Mouse (Mus musculus): Measurements from ENCODE around the gene Ifitm3. TPM values are rescaled to one million over a fixed set of nuclear protein-coding genes. Genes with fewer than 3 reads are reported as not detected.

The Ifitm3 gene
- polyA plus RNA-seq, 1 experiment: 313 TPM

- Histone ChIP-seq H3K27me3 (replicated peaks; ENCODE audit: control insufficient read depth, insufficient read depth, low read length) (no peaks in the 10 kb centered on the region), H3K4me3 (ENCODE audit: insufficient read depth, low read depth, low read length) (no peak overlapping the region), H3K36me3 (ENCODE audit: control insufficient read depth, insufficient read depth, low read length) (no peaks in the 10 kb centered on the region), H3K27ac (ENCODE audit: insufficient read depth, low read depth, low read length) (no peak overlapping the region), H3K4me1 (ENCODE audit: control insufficient read depth, insufficient read depth, low read length) (no peaks in the 10 kb centered on the region)
- WGBS: 84% methylated on average over 5 of the region's 5 CpGs
- no peak for DNase-seq
- TF ChIP-seq CTCF (conservative IDR thresholded peaks at IDR 0.05; ENCODE audit: insufficient read depth, insufficient read length, low read depth, low read length) (no peak), POLR2A (IDR thresholded peaks at IDR 0.05; ENCODE audit: low read depth, low read length) (no peak)
Measured at GRCm38 (mm10) chr7:140960026-140960425, 50.5 kb downstream of the Ifitm3 start.

Other genes with a start within 250 kb of the Ifitm3 start
- 78.0 and 92.8 TPM in 2 replicates for gene Cyp2e1, start 247.0 kb downstream of the Ifitm3 start, polyA plus RNA-seq (2012; rRNA removed)
- 0.05 and 0.10 TPM in 2 replicates for gene Syce1, start 222.9 kb downstream of the Ifitm3 start, polyA plus RNA-seq (2012; rRNA removed)
- 0.33 and 1.0 TPM in 2 replicates for gene Zfp941, start 188.6 kb downstream of the Ifitm3 start, polyA plus RNA-seq (2012; rRNA removed)
- 7.4 and 9.3 TPM in 2 replicates for gene Urah, start 175.8 kb downstream of the Ifitm3 start, polyA plus RNA-seq (2012; rRNA removed)
- gene Scgb1c1, start 165.2 kb downstream of the Ifitm3 start, polyA plus RNA-seq (2012; rRNA removed): 20.6 and 20.8 TPM in 2 replicates
- gene Odf3, start 163.0 kb downstream of the Ifitm3 start, polyA plus RNA-seq (2012; rRNA removed): 0.06 and 0.27 TPM in 2 replicates
- gene Gm45785, start 154.4 kb downstream of the Ifitm3 start, polyA plus RNA-seq (2012; rRNA removed): not detected in 2 replicates
- 53.1 and 63.8 TPM in 2 replicates for gene Ric8a, start 153.8 kb downstream of the Ifitm3 start, polyA plus RNA-seq (2012; rRNA removed)
- gene Bet1l, start 153.2 kb downstream of the Ifitm3 start, polyA plus RNA-seq (2012; rRNA removed): 25.4 and 26.3 TPM in 2 replicates
- gene Psmd13, start 128.8 kb downstream of the Ifitm3 start, polyA plus RNA-seq (2012; rRNA removed): 66.8 and 75.2 TPM in 2 replicates
- 155 and 168 TPM in 2 replicates for gene Sirt3, start 128.5 kb downstream of the Ifitm3 start, polyA plus RNA-seq (2012; rRNA removed)
- gene Cox8b, start 110.3 kb downstream of the Ifitm3 start, polyA plus RNA-seq (2012; rRNA removed): 111 and 188 TPM in 2 replicates
- 56.6 and 70.7 TPM in 2 replicates for gene Nlrp6, start 89.9 kb downstream of the Ifitm3 start, polyA plus RNA-seq (2012; rRNA removed)
- 58.0 and 71.2 TPM in 2 replicates for gene Pgghg, start 69.4 kb downstream of the Ifitm3 start, polyA plus RNA-seq (2012; rRNA removed)
- gene Ifitm5, start 60.5 kb downstream of the Ifitm3 start, polyA plus RNA-seq (2012; rRNA removed): 0.87 and 1.4 TPM in 2 replicates
- 0.27 TPM in 1 of 2 replicates, not detected in the other for gene Gm45717, start 54.8 kb downstream of the Ifitm3 start, polyA plus RNA-seq (2012; rRNA removed)
- gene Ifitm2, start 54.8 kb downstream of the Ifitm3 start, polyA plus RNA-seq (2012; rRNA removed): 642 and 737 TPM in 2 replicates
- 125 and 135 TPM in 2 replicates for gene Ifitm1, start 43.5 kb downstream of the Ifitm3 start, polyA plus RNA-seq (2012; rRNA removed)
- gene Ifitm6, start 7.2 kb upstream of the Ifitm3 start, polyA plus RNA-seq (2012; rRNA removed): 1.6 and 2.3 TPM in 2 replicates
- not detected in 2 replicates for gene Gm17387, start 18.4 kb upstream of the Ifitm3 start, polyA plus RNA-seq (2012; rRNA removed)
- gene B4galnt4, start 50.3 kb upstream of the Ifitm3 start, polyA plus RNA-seq (2012; rRNA removed): 0.16 and 0.44 TPM in 2 replicates
- gene Pkp3, start 67.4 kb upstream of the Ifitm3 start, polyA plus RNA-seq (2012; rRNA removed): 17.0 and 19.8 TPM in 2 replicates
- gene Sigirr, start 89.8 kb upstream of the Ifitm3 start, polyA plus RNA-seq (2012; rRNA removed): 102 and 110 TPM in 2 replicates
- gene Ano9, start 107.0 kb upstream of the Ifitm3 start, polyA plus RNA-seq (2012; rRNA removed): 5.4 and 7.3 TPM in 2 replicates
- 65.1 and 71.5 TPM in 2 replicates for gene Ptdss2, start 111.6 kb upstream of the Ifitm3 start, polyA plus RNA-seq (2012; rRNA removed)
- 159 and 190 TPM in 2 replicates for gene Rnh1, start 162.1 kb upstream of the Ifitm3 start, polyA plus RNA-seq (2012; rRNA removed)
- 93.5 and 96.0 TPM in 2 replicates for gene Hras, start 183.2 kb upstream of the Ifitm3 start, polyA plus RNA-seq (2012; rRNA removed)
- 9.6 and 13.5 TPM in 2 replicates for gene Lrrc56, start 183.4 kb upstream of the Ifitm3 start, polyA plus RNA-seq (2012; rRNA removed)
- 5.7 and 6.0 TPM in 2 replicates for gene Lmntd2, start 203.3 kb upstream of the Ifitm3 start, polyA plus RNA-seq (2012; rRNA removed)
- 59.1 and 72.2 TPM in 2 replicates for gene Rassf7, start 205.1 kb upstream of the Ifitm3 start, polyA plus RNA-seq (2012; rRNA removed)
- gene Phrf1, start 218.0 kb upstream of the Ifitm3 start, polyA plus RNA-seq (2012; rRNA removed): 15.8 and 19.1 TPM in 2 replicates